Mouse (Mus musculus) liver, embryonic 12.5 days (tissue): Measurements from ENCODE around the gene Prkab2. TPM values are rescaled to one million over a fixed set of nuclear protein-coding genes. Genes with fewer than 3 reads are reported as not detected.

ENCODE experiments used
- ATAC-seq: fragments of 200-750 bp; cut with Nextera tagmentation; 2 replicates; pipeline ENCODE4 v1.8.0; 2017; ENCODE audit warnings: moderate number of reproducible peaks, mild to moderate bottlenecking, moderate library complexity
- H3K27ac ChIP-seq: fragments of 300-500 bp; sonication (generic); 2 replicates; pipeline ENCODE4 v1.5.1; 2016; ENCODE audit warnings: mild to moderate bottlenecking
- H3K27me3 ChIP-seq: fragments of 300-500 bp; sonication (generic); replicated peaks from 2 replicates; pipeline ENCODE4 v1.6.1; 2016; ENCODE audit warnings: mild to moderate bottlenecking, moderate library complexity
- H3K36me3 ChIP-seq: fragments of 300-500 bp; sonication (generic); 2 replicates; pipeline ENCODE4 v1.6.1; 2016; ENCODE audit warnings: mild to moderate bottlenecking, moderate library complexity
- H3K4me1 ChIP-seq: fragments of 300-500 bp; sonication (generic); 2 replicates; pipeline ENCODE4 v1.6.1; 2016
- H3K4me2 ChIP-seq: fragments of 300-500 bp; sonication (generic); 2 replicates; pipeline ENCODE4 v1.6.1; 2016; ENCODE audit warnings: mild to moderate bottlenecking, moderate library complexity
- H3K4me3 ChIP-seq: fragments of 300-500 bp; sonication (generic); 2 replicates; pipeline ENCODE4 v1.5.1; 2016; ENCODE audit warnings: mild to moderate bottlenecking, moderate library complexity
- H3K9ac ChIP-seq: fragments of 300-500 bp; sonication (generic); 2 replicates; pipeline ENCODE4 v1.6.1; 2016; ENCODE audit warnings: mild to moderate bottlenecking, moderate library complexity
- H3K9me3 ChIP-seq: fragments of 300-500 bp; sonication (generic); replicated peaks from 2 replicates; pipeline ENCODE4 v1.6.1; 2016; ENCODE audit warnings: mild to moderate bottlenecking, moderate library complexity
- WGBS: fragments of 180-500 bp; shearing (Covaris S2); methylation state at CpG from one replicate; pipeline ENCODE4 v1.1.7; 2016; ENCODE audit not compliant: insufficient replicate concordance; 5-methylcytosine and 5-hydroxymethylcytosine counted together
- polyA plus RNA-seq: library from polyadenylated mRNA; unstranded; fragments of >200 nt; fragmentation: Nextera tagmentation; extraction: Ambion mirVana; gene quantifications from 2 replicates; pipeline ENCODE4 v1.2.1, GENCODE M21; 2016

The Prkab2 gene
- polyA plus RNA-seq = 2.8 and 3.1 TPM in 2 replicates

GRCm38 (mm10) chr3:97657655-97658411 is at the start of gene Prkab2:
Gene Prkab2, plus strand, starts transcription at chr3:97658193.
- Histone ChIP-seq H3K36me3 (peaks cover 7% of the 10 kb centered on the region; the same call in 1 of the 2 replicates), H3K9ac (peak within 1 kb of the TSS; percentile 83), H3K27me3 (no peaks in the 10 kb centered on the region; the same call in 1 of the 2 replicates), H3K4me3 (peak within 1 kb of the TSS; percentile 86), H3K9me3 (no peaks in the 10 kb centered on the region), H3K4me2 (peak within 1 kb of the TSS; percentile 92), H3K27ac (peak within 1 kb of the TSS; percentile 74; the same call in 1 of the 2 replicates), H3K4me1 (peaks cover 37% of the 10 kb centered on the region)
- peak; percentile 98 for ATAC-seq
- WGBS = 2% methylated on average over 51 of the region's 51 CpGs

- Histone ChIP-seq H3K27me3 (0 out of 2 replicates have a peak, but pooled peaks cover 6% of the 10 kb centered on the region), H3K9me3 (no peaks in the 10 kb centered on the region), H3K4me2 (peak overlapping the region; percentile 95), H3K4me1 (peaks cover 23% of the 10 kb centered on the region), H3K27ac (peak overlapping the region; percentile 81), H3K36me3 (0 out of 2 replicates have a peak, but pooled peaks cover 2% of the 10 kb centered on the region), H3K4me3 (peak overlapping the region; percentile 79), H3K9ac (peak overlapping the region; percentile 82)
- WGBS = 2% methylated on average over 20 of the region's 20 CpGs
- peak; percentile 55 for ATAC-seq
Measured at GRCm38 (mm10) chr3:97609201-97609844, 48.7 kb upstream of the Prkab2 start.

- Histone ChIP-seq H3K4me1 (peaks cover 23% of the 10 kb centered on the region), H3K27ac (peak within 1 kb of the TSS; percentile 81), H3K9ac (peak within 1 kb of the TSS; percentile 82), H3K36me3 (0 out of 2 replicates have a peak, but pooled peaks cover 1% of the 10 kb centered on the region), H3K27me3 (0 out of 2 replicates have a peak, but pooled peaks cover 6% of the 10 kb centered on the region), H3K9me3 (no peaks in the 10 kb centered on the region), H3K4me3 (peak within 1 kb of the TSS; percentile 79), H3K4me2 (peak within 1 kb of the TSS; percentile 95)
- ATAC-seq = peak; percentile 93
- WGBS = under 1% methylated on average over 50 of the region's 56 CpGs
Measured at GRCm38 (mm10) chr3:97609845-97610410, 48.1 kb upstream of the Prkab2 start, which contains the start of gene Chd1l. Gene Chd1l, minus strand, starts transcription at chr3:97610203.

- WGBS = 76% methylated on average over 6 of the region's 6 CpGs
- H3K36me3 ChIP-seq = no peaks in the 10 kb centered on the region
- no peak overlapping the region for H3K9ac ChIP-seq
- peaks cover 23% of the 10 kb centered on the region for H3K4me1 ChIP-seq
- H3K27ac ChIP-seq = no peak overlapping the region
- H3K4me3 ChIP-seq = no peak overlapping the region
- H3K4me2 ChIP-seq = no peak overlapping the region
- no peaks in the 10 kb centered on the region for H3K9me3 ChIP-seq
- no peak for ATAC-seq
- 0 out of 2 replicates have a peak, but pooled peaks cover 6% of the 10 kb centered on the region for H3K27me3 ChIP-seq
Measured at GRCm38 (mm10) chr3:97611021-97611420, 47.0 kb upstream of the Prkab2 start.

- no peaks in the 10 kb centered on the region for H3K9me3 ChIP-seq
- no peaks in the 10 kb centered on the region for H3K36me3 ChIP-seq
- H3K4me1 ChIP-seq = peaks cover 9% of the 10 kb centered on the region
- no peak overlapping the region for H3K27ac ChIP-seq
- 0 out of 2 replicates have a peak, but pooled peaks cover 6% of the 10 kb centered on the region for H3K27me3 ChIP-seq
- H3K4me2 ChIP-seq = no peak overlapping the region
- no peak overlapping the region for H3K9ac ChIP-seq
- ATAC-seq = no peak
- no peak overlapping the region for H3K4me3 ChIP-seq
- 15% methylated on average over 1 of the region's 1 CpGs for WGBS
Measured at GRCm38 (mm10) chr3:97615154-97615553, 42.8 kb upstream of the Prkab2 start.

- Histone ChIP-seq H3K4me2 (no peak overlapping the region), H3K27ac (no peak overlapping the region), H3K9ac (no peak overlapping the region), H3K27me3 (0 out of 2 replicates have a peak, but pooled peaks cover 6% of the 10 kb centered on the region), H3K9me3 (no peaks in the 10 kb centered on the region), H3K4me1 (peaks cover 1% of the 10 kb centered on the region; the same call in 1 of the 2 replicates), H3K4me3 (no peak overlapping the region), H3K36me3 (no peaks in the 10 kb centered on the region)
- 58% methylated on average over 4 of the region's 4 CpGs for WGBS
- ATAC-seq = no peak
Measured at GRCm38 (mm10) chr3:97615933-97616332, 42.1 kb upstream of the Prkab2 start.

GRCm38 (mm10) chr3:97617091-97617825 is 40.7 kb upstream of the Prkab2 start:
- H3K27me3 ChIP-seq = no peaks in the 10 kb centered on the region
- no peak for ATAC-seq
- H3K9ac ChIP-seq = no peak overlapping the region
- no peaks in the 10 kb centered on the region; the same call in 1 of the 2 replicates for H3K4me1 ChIP-seq
- H3K27ac ChIP-seq = no peak overlapping the region
- H3K4me3 ChIP-seq = no peak overlapping the region
- no peaks in the 10 kb centered on the region for H3K9me3 ChIP-seq
- WGBS = 86% methylated on average over 18 of the region's 19 CpGs
- H3K4me2 ChIP-seq = no peak overlapping the region
- no peaks in the 10 kb centered on the region for H3K36me3 ChIP-seq

GRCm38 (mm10) chr3:97617899-97618298 is 40.1 kb upstream of the Prkab2 start:
- WGBS = 70% methylated on average over 8 of the region's 8 CpGs
- no peak for ATAC-seq
- Histone ChIP-seq H3K4me2 (no peak overlapping the region), H3K36me3 (no peaks in the 10 kb centered on the region), H3K9me3 (no peaks in the 10 kb centered on the region), H3K27me3 (no peaks in the 10 kb centered on the region), H3K27ac (no peak overlapping the region), H3K4me1 (no peaks in the 10 kb centered on the region; the same call in 1 of the 2 replicates), H3K4me3 (no peak overlapping the region), H3K9ac (no peak overlapping the region)

- WGBS = 75% methylated on average over 4 of the region's 4 CpGs
- no peak for ATAC-seq
Measured at GRCm38 (mm10) chr3:97620657-97621056, 37.3 kb upstream of the Prkab2 start.

GRCm38 (mm10) chr3:97624611-97625010 is 33.4 kb upstream of the Prkab2 start:
- H3K9ac ChIP-seq = no peak overlapping the region
- H3K27me3 ChIP-seq = no peaks in the 10 kb centered on the region
- no peak for ATAC-seq
- no peaks in the 10 kb centered on the region for H3K9me3 ChIP-seq
- peaks cover 18% of the 10 kb centered on the region for H3K4me1 ChIP-seq
- H3K27ac ChIP-seq = no peak overlapping the region
- no peak overlapping the region for H3K4me2 ChIP-seq
- H3K36me3 ChIP-seq = no peaks in the 10 kb centered on the region
- 32% methylated on average over 2 of the region's 2 CpGs for WGBS
- no peak overlapping the region for H3K4me3 ChIP-seq

More at GRCm38 (mm10) chr3:97620657-97621056, 37.3 kb upstream of the Prkab2 start:
- H3K9ac ChIP-seq = no peak overlapping the region
- no peak overlapping the region for H3K4me3 ChIP-seq
- H3K27ac ChIP-seq = no peak overlapping the region
- H3K27me3 ChIP-seq = no peaks in the 10 kb centered on the region
- H3K36me3 ChIP-seq = no peaks in the 10 kb centered on the region
- H3K4me1 ChIP-seq = no peaks in the 10 kb centered on the region
- no peak overlapping the region for H3K4me2 ChIP-seq
- no peaks in the 10 kb centered on the region for H3K9me3 ChIP-seq

GRCm38 (mm10) chr3:97627893-97628292 is 30.1 kb upstream of the Prkab2 start:
- H3K9me3 ChIP-seq = no peaks in the 10 kb centered on the region
- peak; percentile 4; the same call in 1 of the 2 replicates for ATAC-seq
- H3K36me3 ChIP-seq = no peaks in the 10 kb centered on the region
- peaks cover 18% of the 10 kb centered on the region for H3K4me1 ChIP-seq
- peak overlapping the region; percentile 74 for H3K4me2 ChIP-seq
- H3K9ac ChIP-seq = peak overlapping the region; percentile 67
- H3K27me3 ChIP-seq = no peaks in the 10 kb centered on the region
- H3K27ac ChIP-seq = peak overlapping the region; percentile 72; the same call in 1 of the 2 replicates
- H3K4me3 ChIP-seq = peak overlapping the region; percentile 65
- WGBS = 68% methylated on average over 7 of the region's 7 CpGs
